Mouse (Mus musculus) right cerebral cortex, postnatal 10 days (tissue): ENCODE results near the gene Prpf6.

ENCODE experiments used
- DNase-seq, 2 experiments: peaks; one replicate each; pipeline ENCODE4 v3.0.0; 2021; ENCODE audit warnings: low spot score in 2 of 2

The Prpf6 gene

GRCm38 (mm10) chr2:181685686-181686085 is 94.0 kb downstream of the Prpf6 start:
- DNase-seq: no peak

GRCm38 (mm10) chr2:181687586-181687985 is 95.9 kb downstream of the Prpf6 start:
- no peak for DNase-seq

GRCm38 (mm10) chr2:181689466-181690160 is 97.9 kb downstream of the Prpf6 start:
- DNase-seq: peak in 1 of 2 experiments; percentile 54

GRCm38 (mm10) chr2:181691083-181691482 is 99.4 kb downstream of the Prpf6 start:
- DNase-seq: no peak

DNA sequence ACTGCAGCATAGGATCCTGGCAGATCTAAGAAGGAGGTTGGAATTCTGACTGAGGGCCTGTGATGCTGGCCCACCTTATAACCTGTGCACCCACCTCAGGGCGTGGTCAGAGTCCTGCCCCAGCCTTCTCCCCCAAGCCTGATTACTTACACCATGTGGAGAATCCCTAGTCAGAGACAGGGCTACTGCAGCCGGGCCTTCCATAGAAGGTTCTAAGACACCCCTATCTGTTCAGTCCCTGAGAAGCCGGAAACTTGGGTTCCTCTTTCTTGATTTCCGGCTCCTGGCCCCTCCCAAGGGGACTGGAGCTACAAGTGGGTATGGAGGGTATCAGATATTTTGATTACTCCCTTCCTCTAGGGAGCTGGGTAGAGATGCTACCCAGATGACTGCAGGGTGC is 99.9 kb downstream of the Prpf6 start:
- DNase-seq: peak; percentile 26 to 30

- DNase-seq: no peak
Observed at GRCm38 (mm10) chr2:181692304-181692703, 100.6 kb downstream of the Prpf6 start.

GRCm38 (mm10) chr2:181693339-181694280 is 101.9 kb downstream of the Prpf6 start, which contains the start of gene Rgs19:
Rgs19 (minus strand) TSS chr2:181693977.
- DNase-seq: peak; percentile 88 to 89

- peak; percentile 19 to 24 for DNase-seq
Observed at GRCm38 (mm10) chr2:181694581-181694980, 102.9 kb downstream of the Prpf6 start.

- peak; percentile 13 to 23 for DNase-seq
Observed at GRCm38 (mm10) chr2:181695776-181696175, 104.1 kb downstream of the Prpf6 start.

GRCm38 (mm10) chr2:181696801-181697420 is 105.2 kb downstream of the Prpf6 start:
- no peak for DNase-seq

- DNase-seq: no peak
Observed at GRCm38 (mm10) chr2:181698241-181698640, 106.6 kb downstream of the Prpf6 start, which contains the start of gene Lkaaear1. Lkaaear1 (minus strand) TSS chr2:181698442.
